Mouse (Mus musculus): ENCODE results near the gene Pitpnm2. TPM values are rescaled to one million over a fixed set of nuclear protein-coding genes. Genes with fewer than 3 reads are reported as not detected.

Pitpnm2 gene
- polyA plus RNA-seq, 1 experiment = 17.3 TPM

- Histone ChIP-seq H3K27ac (ENCODE audit: insufficient read depth, low read depth, low read length) (no peak overlapping the region), H3K27me3 (replicated peaks; ENCODE audit: control insufficient read depth, insufficient read depth, low read length) (no peaks in the 10 kb centered on the region), H3K36me3 (ENCODE audit: control insufficient read depth, insufficient read depth, low read length) (no peaks in the 10 kb centered on the region), H3K4me1 (ENCODE audit: control insufficient read depth, insufficient read depth, low read length) (no peaks in the 10 kb centered on the region), H3K4me3 (ENCODE audit: insufficient read depth, low read depth, low read length) (no peak overlapping the region)
- 59% methylated on average over 15 of the region's 15 CpGs for WGBS
- DNase-seq = no peak
- TF ChIP-seq POLR2A (IDR thresholded peaks at IDR 0.05; ENCODE audit: low read depth, low read length) (no peak), CTCF (conservative IDR thresholded peaks at IDR 0.05; ENCODE audit: insufficient read depth, insufficient read length, low read depth, low read length) (no peak)
These were observed 83.7 kb downstream of the Pitpnm2 start for GRCm38 (mm10) chr5:124165622-124166570.

GRCm38 (mm10) chr5:124163445-124163844 is 86.1 kb downstream of the Pitpnm2 start:
- no peak for DNase-seq
- H3K4me1 ChIP-seq (ENCODE audit: control insufficient read depth, insufficient read depth, low read length) = no peaks in the 10 kb centered on the region
- H3K4me3 ChIP-seq (ENCODE audit: insufficient read depth, low read depth, low read length) = no peak overlapping the region
- no peaks in the 10 kb centered on the region for H3K27me3 ChIP-seq (replicated peaks; ENCODE audit: control insufficient read depth, insufficient read depth, low read length)
- no peak overlapping the region for H3K27ac ChIP-seq (ENCODE audit: insufficient read depth, low read depth, low read length)
- H3K36me3 ChIP-seq (ENCODE audit: control insufficient read depth, insufficient read depth, low read length) = no peaks in the 10 kb centered on the region
- TF ChIP-seq CTCF (conservative IDR thresholded peaks at IDR 0.05; ENCODE audit: insufficient read depth, insufficient read length, low read depth, low read length) = no peak
- TF ChIP-seq POLR2A (IDR thresholded peaks at IDR 0.05; ENCODE audit: low read depth, low read length) = no peak
- WGBS = 78% methylated on average over 11 of the region's 11 CpGs

GRCm38 (mm10) chr5:124162577-124162976 is 87.0 kb downstream of the Pitpnm2 start:
- WGBS = 57% methylated on average over 5 of the region's 5 CpGs
- H3K27me3 ChIP-seq (replicated peaks; ENCODE audit: control insufficient read depth, insufficient read depth, low read length) = no peaks in the 10 kb centered on the region
- DNase-seq = peak; percentile 82
- peak; percentile 59 for TF ChIP-seq CTCF (conservative IDR thresholded peaks at IDR 0.05; ENCODE audit: insufficient read depth, insufficient read length, low read depth, low read length)
- no peak for TF ChIP-seq POLR2A (IDR thresholded peaks at IDR 0.05; ENCODE audit: low read depth, low read length)
- no peak overlapping the region for H3K27ac ChIP-seq (ENCODE audit: insufficient read depth, low read depth, low read length)
- H3K4me3 ChIP-seq (ENCODE audit: insufficient read depth, low read depth, low read length) = no peak overlapping the region
- H3K36me3 ChIP-seq (ENCODE audit: control insufficient read depth, insufficient read depth, low read length) = no peaks in the 10 kb centered on the region
- no peaks in the 10 kb centered on the region for H3K4me1 ChIP-seq (ENCODE audit: control insufficient read depth, insufficient read depth, low read length)

GRCm38 (mm10) chr5:124161831-124162230 is 87.7 kb downstream of the Pitpnm2 start:
- Histone ChIP-seq H3K4me3 (ENCODE audit: insufficient read depth, low read depth, low read length) (no peak overlapping the region), H3K27ac (ENCODE audit: insufficient read depth, low read depth, low read length) (no peak overlapping the region), H3K36me3 (ENCODE audit: control insufficient read depth, insufficient read depth, low read length) (no peaks in the 10 kb centered on the region), H3K4me1 (ENCODE audit: control insufficient read depth, insufficient read depth, low read length) (no peaks in the 10 kb centered on the region), H3K27me3 (replicated peaks; ENCODE audit: control insufficient read depth, insufficient read depth, low read length) (no peaks in the 10 kb centered on the region)
- WGBS = 71% methylated on average over 10 of the region's 10 CpGs
- no peak for TF ChIP-seq POLR2A (IDR thresholded peaks at IDR 0.05; ENCODE audit: low read depth, low read length)
- TF ChIP-seq CTCF (conservative IDR thresholded peaks at IDR 0.05; ENCODE audit: insufficient read depth, insufficient read length, low read depth, low read length) = no peak
- no peak for DNase-seq

- H3K36me3 ChIP-seq (ENCODE audit: control insufficient read depth, insufficient read depth, low read length) = no peaks in the 10 kb centered on the region
- no peak overlapping the region for H3K27ac ChIP-seq (ENCODE audit: insufficient read depth, low read depth, low read length)
- TF ChIP-seq POLR2A (IDR thresholded peaks at IDR 0.05; ENCODE audit: low read depth, low read length) (no peak), CTCF (conservative IDR thresholded peaks at IDR 0.05; ENCODE audit: insufficient read depth, insufficient read length, low read depth, low read length) (no peak)
- no peaks in the 10 kb centered on the region for H3K27me3 ChIP-seq (replicated peaks; ENCODE audit: control insufficient read depth, insufficient read depth, low read length)
- H3K4me1 ChIP-seq (ENCODE audit: control insufficient read depth, insufficient read depth, low read length) = no peaks in the 10 kb centered on the region
- 64% methylated on average over 7 of the region's 7 CpGs for WGBS
- DNase-seq = no peak
- H3K4me3 ChIP-seq (ENCODE audit: insufficient read depth, low read depth, low read length) = no peak overlapping the region
These were observed 90.1 kb downstream of the Pitpnm2 start for GRCm38 (mm10) chr5:124159453-124159852.

GRCm38 (mm10) chr5:124158305-124158704 is 91.3 kb downstream of the Pitpnm2 start:
- 71% methylated on average over 4 of the region's 4 CpGs for WGBS
- no peaks in the 10 kb centered on the region for H3K36me3 ChIP-seq (ENCODE audit: control insufficient read depth, insufficient read depth, low read length)
- no peaks in the 10 kb centered on the region for H3K27me3 ChIP-seq (replicated peaks; ENCODE audit: control insufficient read depth, insufficient read depth, low read length)
- no peak overlapping the region for H3K27ac ChIP-seq (ENCODE audit: insufficient read depth, low read depth, low read length)
- no peaks in the 10 kb centered on the region for H3K4me1 ChIP-seq (ENCODE audit: control insufficient read depth, insufficient read depth, low read length)
- DNase-seq = no peak
- TF ChIP-seq POLR2A (IDR thresholded peaks at IDR 0.05; ENCODE audit: low read depth, low read length) (no peak), CTCF (conservative IDR thresholded peaks at IDR 0.05; ENCODE audit: insufficient read depth, insufficient read length, low read depth, low read length) (no peak)
- no peak overlapping the region for H3K4me3 ChIP-seq (ENCODE audit: insufficient read depth, low read depth, low read length)

GRCm38 (mm10) chr5:124155943-124156342 is 93.6 kb downstream of the Pitpnm2 start:
- Histone ChIP-seq H3K36me3 (ENCODE audit: control insufficient read depth, insufficient read depth, low read length) (no peaks in the 10 kb centered on the region), H3K27ac (ENCODE audit: insufficient read depth, low read depth, low read length) (no peak overlapping the region), H3K4me1 (ENCODE audit: control insufficient read depth, insufficient read depth, low read length) (no peaks in the 10 kb centered on the region), H3K27me3 (replicated peaks; ENCODE audit: control insufficient read depth, insufficient read depth, low read length) (no peaks in the 10 kb centered on the region), H3K4me3 (ENCODE audit: insufficient read depth, low read depth, low read length) (no peak overlapping the region)
- no peak for TF ChIP-seq CTCF (conservative IDR thresholded peaks at IDR 0.05; ENCODE audit: insufficient read depth, insufficient read length, low read depth, low read length)
- TF ChIP-seq POLR2A (IDR thresholded peaks at IDR 0.05; ENCODE audit: low read depth, low read length) = no peak
- no peak for DNase-seq
- WGBS = 79% methylated on average over 5 of the region's 5 CpGs
